Mouse (Mus musculus) embryonic fibroblast, embryonic 13.5 days (primary cell): ENCODE measurements around the gene Tead1.

ENCODE experiments used
- CTCF ChIP-seq: IDR thresholded peaks from 2 replicates; pipeline ENCODE4 v1.5.1; 2011; ENCODE audit warnings: mild to moderate bottlenecking, control low read depth, low read length, moderate library complexity, borderline replicate concordance; ENCODE audit not compliant: insufficient read depth
- POLR2A ChIP-seq: IDR thresholded peaks from 2 replicates; pipeline ENCODE4 v1.6.1; 2011; ENCODE audit warnings: low read depth, mild to moderate bottlenecking, control low read depth, low read length, moderate library complexity

- TF ChIP-seq CTCF (no peak), POLR2A (no peak)
These were observed 114.8 kb downstream of the Tead1 start for GRCm38 (mm10) chr7:112793903-112794302.
